Mouse (Mus musculus): ENCODE results near the gene Ifna2.

Gene Ifna2

DNA sequence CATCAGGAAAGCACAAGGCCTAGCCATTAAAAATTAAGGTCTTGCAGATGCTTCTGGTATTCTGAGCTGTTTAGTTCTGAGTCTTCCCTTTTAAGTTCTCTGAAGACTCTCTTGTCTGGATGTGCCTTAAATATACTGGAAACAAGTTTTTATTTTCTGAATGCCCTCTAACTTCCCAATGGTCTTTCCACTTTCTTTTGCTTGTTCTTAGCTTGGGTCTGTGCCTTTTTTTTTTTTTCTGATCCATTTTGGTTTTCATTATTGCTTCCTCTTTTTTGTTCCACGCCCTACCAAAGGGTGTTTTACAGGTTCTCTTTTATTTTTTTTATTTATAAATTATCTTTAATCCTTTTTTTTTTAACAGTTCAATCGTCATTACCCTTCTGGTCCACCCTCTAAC is 39.4 kb downstream of the Ifna2 start, which contains the start of gene Ifna13:
Gene Ifna13, minus strand, starts transcription at position 101 of the 400 bp plus-strand sequence.
- DNase-seq = no peak

- DNase-seq = no peak
These were observed 41.2 kb downstream of the Ifna2 start for GRCm38 (mm10) chr4:88642526-88642925.

- DNase-seq = peak; percentile 94
These were observed 42.5 kb downstream of the Ifna2 start for GRCm38 (mm10) chr4:88641077-88641831.

DNA sequence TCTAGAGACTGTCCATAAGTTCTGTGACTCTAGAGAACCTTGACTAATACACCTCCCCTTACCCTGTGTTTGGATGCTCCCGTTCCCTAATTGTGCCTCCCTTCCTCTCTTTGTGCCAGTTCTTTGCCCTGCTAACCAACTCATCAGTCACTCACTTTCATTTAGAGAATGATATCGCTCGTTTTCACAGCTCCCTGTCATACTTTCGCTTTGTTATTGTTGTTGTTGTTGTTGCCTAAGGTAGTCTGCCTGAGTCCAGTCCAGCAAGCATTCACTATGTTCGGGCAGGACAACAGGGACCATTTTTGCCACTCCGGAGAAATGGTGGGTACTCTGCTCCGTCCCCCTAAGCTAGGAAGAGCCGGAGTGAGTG is 43.0 kb downstream of the Ifna2 start:
- no peak for DNase-seq

DNA sequence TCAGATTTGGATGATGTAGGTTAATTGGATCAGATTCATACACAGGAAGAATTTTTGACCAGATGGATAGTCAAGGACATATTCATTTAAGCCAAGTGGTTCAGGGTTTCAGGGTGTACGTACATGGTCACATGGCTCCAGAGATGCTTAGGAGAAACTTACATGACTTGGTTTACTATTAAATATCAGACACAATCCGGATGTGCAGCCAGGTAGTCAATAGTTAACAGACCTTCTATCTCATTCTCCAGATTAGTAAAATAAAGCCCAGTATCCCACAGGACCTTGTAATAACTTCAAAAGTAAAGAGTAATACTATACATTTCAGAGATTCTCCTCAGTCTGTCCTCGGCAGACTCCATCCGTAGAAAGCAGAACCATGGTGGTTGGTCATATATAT is 49.4 kb downstream of the Ifna2 start, which contains the start of gene C87499:
Gene C87499, minus strand, starts transcription at position 101 of the 400 bp plus-strand sequence.
- DNase-seq = no peak
